In the genomic region with DNA sequence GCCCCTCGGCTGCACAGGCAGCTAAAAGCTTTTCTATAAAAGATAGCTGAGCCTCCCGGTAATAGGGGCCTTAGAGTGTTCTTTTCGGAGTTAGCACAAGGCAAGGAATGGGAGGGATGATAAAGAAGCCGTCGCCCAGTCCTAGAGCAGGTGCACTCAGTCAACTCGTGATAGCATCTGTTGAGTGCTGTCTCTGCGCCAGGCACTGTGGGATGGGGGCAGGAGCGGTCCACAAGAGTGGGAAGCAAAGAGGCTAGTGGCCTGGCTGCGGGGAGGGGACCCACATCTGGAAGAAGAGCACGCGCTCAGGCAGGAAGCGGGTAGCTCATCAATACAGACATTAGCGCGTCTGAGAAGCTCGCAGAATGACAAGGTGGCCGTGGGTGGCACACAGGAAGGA, we compare ENCODE assay signal across 23 mouse cellular contexts.
DNase-seq lines count a peak whose midpoint lies in the region; ATAC-seq and TF ChIP-seq lines count a peak whose summit lies in the region.
"Had no signal": no experiment of that assay in that cellular context is flagged by ENCODE, and none has a peak within 500 bp of the region (broad histone marks: within the 10 kb centered on the region; RNA-seq: fewer than 3 reads in every experiment).

No protein-coding gene starts in this region.

- peaks cover 84% of the 10 kb centered on the region for H3K4me1 ChIP-seq in heart, embryonic 15.5 days (replicated peaks)
- peaks cover 40% of the 10 kb centered on the region for H3K4me1 ChIP-seq in lung, embryonic 15.5 days
- no peaks in the 10 kb centered on the region; the same call in 1 of the 2 replicates for H3K4me1 ChIP-seq in lung, postnatal 0 days (ENCODE audit: insufficient read depth, low read depth, low read length)
- peaks cover 43% of the 10 kb centered on the region for H3K4me1 ChIP-seq in stomach, embryonic 16.5 days (ENCODE audit: control insufficient read depth, insufficient read depth, low read length)

- TF ChIP-seq EP300 in lung, postnatal 0 days (IDR thresholded peaks at IDR 0.05) = no peak

- no peak overlapping the region for H3K4me3 ChIP-seq in heart, embryonic 15.5 days
- H3K4me3 ChIP-seq in lung, embryonic 15.5 days = no peak overlapping the region
- no peak overlapping the region for H3K4me3 ChIP-seq in lung, postnatal 0 days (ENCODE audit: low read depth, low read length)
- no peak overlapping the region for H3K4me3 ChIP-seq in stomach, embryonic 16.5 days (replicated peaks; ENCODE audit: low read length)
- H3K4me3 ChIP-seq: forebrain, embryonic 15.5 days; limb, embryonic 10.5 days; megakaryocyte, embryonic 14.5 days had no signal

- no peaks in the 10 kb centered on the region for H3K9me3 ChIP-seq in heart, embryonic 15.5 days (replicated peaks)
- H3K9me3 ChIP-seq in lung, embryonic 15.5 days = no peaks in the 10 kb centered on the region
- H3K9me3 ChIP-seq in lung, postnatal 0 days (ENCODE audit: low read length) = no peaks in the 10 kb centered on the region
- no peaks in the 10 kb centered on the region for H3K9me3 ChIP-seq in stomach, embryonic 16.5 days (replicated peaks; ENCODE audit: control insufficient read depth, low read length)
- H3K9me3 ChIP-seq: forebrain, embryonic 15.5 days; limb, embryonic 10.5 days; megakaryocyte, embryonic 14.5 days had no signal

- H3K9ac ChIP-seq in heart, embryonic 15.5 days = no peak overlapping the region
- H3K9ac ChIP-seq in lung, embryonic 15.5 days = no peak overlapping the region
- no peak overlapping the region for H3K9ac ChIP-seq in lung, postnatal 0 days (replicated peaks; ENCODE audit: low read depth)
- H3K9ac ChIP-seq in stomach, embryonic 16.5 days (ENCODE audit: low read length) = peak overlapping the region; percentile 28; the same call in 1 of the 2 replicates
- H3K9ac ChIP-seq: forebrain, embryonic 15.5 days; hindbrain, embryonic 14.5 days; liver, postnatal 0 days had no signal

- WGBS in heart, embryonic 15.5 days = 53% methylated on average over 16 of the region's 16 CpGs
- WGBS in lung, embryonic 15.5 days = 71% methylated on average over 16 of the region's 16 CpGs
- 77% methylated on average over 16 of the region's 16 CpGs for WGBS in lung, postnatal 0 days
- WGBS in stomach, embryonic 16.5 days = 55% methylated on average over 16 of the region's 16 CpGs

- no peak for ATAC-seq in heart, embryonic 15.5 days (replicated peaks; ENCODE audit: insufficient number of reproducible peaks, insufficient read depth, low FRiP score, low read depth)
- ATAC-seq in lung, embryonic 15.5 days (ENCODE audit: borderline replicate concordance, extremely low read depth, low FRiP score, low TSS enrichment) = no peak
- ATAC-seq in lung, postnatal 0 days = no peak
- ATAC-seq in stomach, embryonic 16.5 days (ENCODE audit: insufficient read depth, low FRiP score) = no peak
- ATAC-seq: CD4-positive, CD25-positive, alpha-beta regulatory T cell, adult 4 months; forebrain, embryonic 15.5 days; liver, postnatal 0 days; midbrain, embryonic 16.5 days; Patski had no signal

- DNase-seq in cerebellum, adult 9-11 months = peak; percentile 64
- DNase-seq in cerebellum, adult 8-10 months = no peak
- DNase-seq in heart, adult 18-20 months = no peak
- no peak for DNase-seq in lung, postnatal 0 days (ENCODE audit: low spot score)
- no peak for DNase-seq in thymus, postnatal 36 days
- DNase-seq: adrenal gland, postnatal 10 days; embryo, embryonic 11 days; gastrocnemius, postnatal 14 days; kidney, adult 18-20 months; kidney, postnatal 10 days; liver, postnatal 0 days; right cerebral cortex, postnatal 4 days; thymus, adult 18-20 months had no signal

- peak overlapping the region; percentile 61; the same call in 1 of the 2 replicates for H3K27ac ChIP-seq in heart, embryonic 15.5 days
- peak overlapping the region; percentile 75; the same call in 1 of the 2 replicates for H3K27ac ChIP-seq in lung, embryonic 15.5 days
- no peak overlapping the region for H3K27ac ChIP-seq in lung, postnatal 0 days (ENCODE audit: low read length)
- H3K27ac ChIP-seq in stomach, embryonic 16.5 days (ENCODE audit: low read length) = peak overlapping the region; percentile 87
- H3K27ac ChIP-seq: forebrain, embryonic 15.5 days; hindbrain, embryonic 14.5 days had no signal

- TF ChIP-seq CTCF in lung, postnatal 0 days (IDR thresholded peaks at IDR 0.05) = no peak

- H3K27me3 ChIP-seq in heart, embryonic 15.5 days = no peaks in the 10 kb centered on the region
- no peaks in the 10 kb centered on the region for H3K27me3 ChIP-seq in lung, embryonic 15.5 days
- no peaks in the 10 kb centered on the region for H3K27me3 ChIP-seq in lung, postnatal 0 days (replicated peaks; ENCODE audit: insufficient read depth, low read length)
- H3K27me3 ChIP-seq in stomach, embryonic 16.5 days (ENCODE audit: control insufficient read depth, insufficient read depth, low read length) = no peaks in the 10 kb centered on the region
- H3K27me3 ChIP-seq: forebrain, embryonic 15.5 days; megakaryocyte, embryonic 14.5 days; Patski had no signal

- no peak overlapping the region for H3K4me2 ChIP-seq in heart, embryonic 15.5 days
- no peak overlapping the region for H3K4me2 ChIP-seq in lung, embryonic 15.5 days
- no peak overlapping the region for H3K4me2 ChIP-seq in lung, postnatal 0 days (replicated peaks; ENCODE audit: low read depth, low read length)
- H3K4me2 ChIP-seq in stomach, embryonic 16.5 days (ENCODE audit: low read depth, low read length) = no peak overlapping the region
- H3K4me2 ChIP-seq: forebrain, embryonic 15.5 days; hindbrain, embryonic 14.5 days had no signal

- no peaks in the 10 kb centered on the region for H3K36me3 ChIP-seq in heart, embryonic 15.5 days
- H3K36me3 ChIP-seq in lung, embryonic 15.5 days = no peaks in the 10 kb centered on the region
- no peaks in the 10 kb centered on the region for H3K36me3 ChIP-seq in lung, postnatal 0 days (ENCODE audit: insufficient read depth, low read length)
- H3K36me3 ChIP-seq in stomach, embryonic 16.5 days (ENCODE audit: control insufficient read depth, insufficient read depth, low read length) = no peaks in the 10 kb centered on the region
- H3K36me3 ChIP-seq: forebrain, embryonic 15.5 days; limb, embryonic 10.5 days had no signal
